Mouse (Mus musculus) forebrain, embryonic 13.5 days (tissue): ENCODE measurements around the gene Rc3h2. TPM values are rescaled to one million over a fixed set of nuclear protein-coding genes. Genes with fewer than 3 reads are reported as not detected.

Experiments used
- ATAC-seq: fragments of 200-750 bp; cut with Nextera tagmentation; 2 replicates; pipeline ENCODE4 v1.8.0; 2017
- H3K27ac ChIP-seq: fragments of 300-500 bp; sonication (generic); 2 replicates; pipeline ENCODE4 v1.5.1; 2015; ENCODE audit warnings: inconsistent platforms, mild to moderate bottlenecking, moderate library complexity
- H3K27me3 ChIP-seq: fragments of 300-500 bp; sonication (generic); 2 replicates; pipeline ENCODE4 v1.6.1; 2015; ENCODE audit warnings: mild to moderate bottlenecking, inconsistent platforms
- H3K36me3 ChIP-seq: fragments of 300-500 bp; sonication (generic); 2 replicates; pipeline ENCODE4 v1.6.1; 2015; ENCODE audit warnings: mild to moderate bottlenecking, inconsistent platforms; ENCODE audit not compliant: poor library complexity, severe bottlenecking
- H3K4me1 ChIP-seq: fragments of 300-500 bp; sonication (generic); 2 replicates; pipeline ENCODE4 v1.6.1; 2015; ENCODE audit warnings: inconsistent platforms
- H3K4me2 ChIP-seq: fragments of 300-500 bp; sonication (generic); 2 replicates; pipeline ENCODE4 v1.6.1; 2015; ENCODE audit warnings: inconsistent platforms, mild to moderate bottlenecking, moderate library complexity
- H3K4me3 ChIP-seq: fragments of 300-500 bp; sonication (generic); 2 replicates; pipeline ENCODE4 v1.5.1; 2015; ENCODE audit warnings: mild to moderate bottlenecking, inconsistent platforms
- H3K9ac ChIP-seq: fragments of 300-500 bp; sonication (generic); 2 replicates; pipeline ENCODE4 v1.6.1; 2015; ENCODE audit warnings: mild to moderate bottlenecking, inconsistent platforms
- H3K9me3 ChIP-seq: fragments of 300-500 bp; sonication (generic); replicated peaks from 2 replicates; pipeline ENCODE4 v1.6.1; 2016; ENCODE audit warnings: inconsistent platforms
- WGBS: fragments of 180-500 bp; shearing (Covaris S2); methylation state at CpG from one replicate; pipeline ENCODE4 v1.1.7; 2015; 5-methylcytosine and 5-hydroxymethylcytosine counted together
- polyA plus RNA-seq: library from polyadenylated mRNA; unstranded; fragments of >200 nt; fragmentation: Nextera tagmentation; extraction: Ambion mirVana; gene quantifications from 2 replicates; pipeline ENCODE4 v1.2.1, GENCODE M21; 2015

Gene Rc3h2
- polyA plus RNA-seq, result 25.5 and 25.6 TPM in 2 replicates

- peak within 1 kb of the TSS; percentile 75 for H3K4me2 ChIP-seq
- H3K27ac ChIP-seq, result peak within 1 kb of the TSS; percentile 98
- H3K36me3 ChIP-seq, result peaks cover 6% of the 10 kb centered on the region
- H3K27me3 ChIP-seq, result no peaks in the 10 kb centered on the region
- H3K9ac ChIP-seq, result peak within 1 kb of the TSS; percentile 99
- under 1% methylated on average over 67 of the region's 75 CpGs for whole genome bisulfite sequencing
- peaks cover 18% of the 10 kb centered on the region for H3K4me1 ChIP-seq
- no peaks in the 10 kb centered on the region for H3K9me3 ChIP-seq
- peak; percentile 98 for ATAC-seq
- H3K4me3 ChIP-seq, result peak within 1 kb of the TSS; percentile 98
These were observed at the start of gene Rc3h2 for GRCm38 (mm10) chr2:37422306-37423304. Gene Rc3h2 (minus strand): TSS chr2:37422903.

GRCm38 (mm10) chr2:37466266-37466665 lies 43.6 kb upstream of the Rc3h2 start:
- Histone ChIP-seq H3K27ac (no peak overlapping the region), H3K9ac (no peak overlapping the region), H3K27me3 (no peaks in the 10 kb centered on the region), H3K36me3 (peaks cover 13% of the 10 kb centered on the region), H3K4me3 (no peak overlapping the region), H3K9me3 (no peaks in the 10 kb centered on the region), H3K4me1 (no peaks in the 10 kb centered on the region), H3K4me2 (no peak overlapping the region)
- no peak for ATAC-seq
- 97% methylated on average over 4 of the region's 4 CpGs for WGBS

- H3K9me3 ChIP-seq, result no peaks in the 10 kb centered on the region
- H3K4me3 ChIP-seq, result no peak overlapping the region
- peaks cover 7% of the 10 kb centered on the region; the same call in 1 of the 2 replicates for H3K36me3 ChIP-seq
- no peak for ATAC-seq
- H3K27ac ChIP-seq, result no peak overlapping the region
- H3K4me1 ChIP-seq, result no peaks in the 10 kb centered on the region
- no peak overlapping the region for H3K4me2 ChIP-seq
- 96% methylated on average over 4 of the region's 4 CpGs for WGBS
- H3K27me3 ChIP-seq, result no peaks in the 10 kb centered on the region
- H3K9ac ChIP-seq, result no peak overlapping the region
These were observed 38.0 kb upstream of the Rc3h2 start for GRCm38 (mm10) chr2:37460707-37461106.

- Histone ChIP-seq H3K27me3 (no peaks in the 10 kb centered on the region), H3K9me3 (no peaks in the 10 kb centered on the region), H3K4me1 (peaks cover 19% of the 10 kb centered on the region), H3K4me2 (peak overlapping the region; percentile 68), H3K36me3 (no peaks in the 10 kb centered on the region), H3K4me3 (peak overlapping the region; percentile 96), H3K27ac (peak overlapping the region; percentile 85), H3K9ac (peak overlapping the region; percentile 93)
- 0% methylated on average over 17 of the region's 24 CpGs for WGBS
- ATAC-seq, result peak; percentile 89
These were observed 29.7 kb upstream of the Rc3h2 start for GRCm38 (mm10) chr2:37452376-37452760.

GRCm38 (mm10) chr2:37451667-37452375 lies 29.1 kb upstream of the Rc3h2 start:
- Histone ChIP-seq H3K27ac (peak overlapping the region; percentile 85), H3K27me3 (no peaks in the 10 kb centered on the region), H3K9ac (peak overlapping the region; percentile 93), H3K4me1 (peaks cover 19% of the 10 kb centered on the region), H3K9me3 (no peaks in the 10 kb centered on the region), H3K36me3 (no peaks in the 10 kb centered on the region), H3K4me2 (peak overlapping the region; percentile 68), H3K4me3 (peak overlapping the region; percentile 96)
- 9% methylated on average over 40 of the region's 44 CpGs for WGBS
- ATAC-seq, result peak; percentile 98

DNA sequence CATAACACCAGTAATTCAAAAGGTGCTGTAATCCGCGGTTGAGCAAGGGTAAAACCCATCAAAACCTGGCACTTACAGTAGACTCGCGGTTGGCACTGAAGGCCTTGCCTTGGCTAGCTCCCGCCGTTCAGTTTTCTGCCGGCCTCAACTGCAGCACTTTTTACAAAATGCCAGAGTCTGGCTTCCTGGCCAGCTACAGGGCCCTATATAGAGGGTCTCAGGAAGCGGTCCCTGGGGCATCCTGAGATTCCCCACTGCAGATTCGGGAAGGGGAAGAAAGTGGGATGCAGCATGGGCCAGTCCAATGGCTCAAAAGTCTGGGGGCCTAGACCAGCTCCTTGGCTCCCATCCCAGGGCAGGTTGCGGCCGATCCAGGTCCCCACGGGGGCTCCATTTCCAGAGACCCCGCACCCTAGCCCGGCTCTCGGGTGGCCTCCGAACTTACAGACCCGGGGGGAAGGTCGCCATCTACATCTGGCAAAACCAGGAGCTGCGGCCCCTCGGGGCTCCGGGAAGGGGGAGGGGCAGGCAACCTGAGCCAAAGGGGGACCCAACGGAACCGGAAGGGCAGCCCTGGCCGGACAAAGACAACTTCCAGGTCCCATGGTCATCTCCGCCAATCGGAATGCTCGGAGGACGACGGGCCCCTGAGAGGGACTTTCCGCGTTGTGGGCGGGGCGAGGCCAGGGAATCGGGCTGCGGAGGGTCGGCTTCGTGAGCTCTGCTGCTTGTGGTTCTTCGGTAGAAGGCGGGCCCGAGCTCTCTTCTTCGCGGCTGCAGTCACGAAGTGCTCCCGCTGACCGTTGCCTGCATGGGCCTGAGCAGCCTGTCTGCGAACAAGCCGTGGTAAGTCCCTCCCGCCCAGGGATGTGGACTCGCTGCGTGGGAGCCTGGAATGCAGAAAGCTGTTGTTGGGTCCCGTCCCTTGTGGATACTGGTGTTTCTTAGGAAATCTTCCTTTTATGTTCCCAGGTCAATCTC lies 20.2 kb upstream of the Rc3h2 start, which contains the start of the genes Zbtb26, Zbtb6 and Rabgap1:
Zbtb26 (minus strand) TSS at position 525 of the 981 bp plus-strand sequence.
Zbtb6 (minus strand) TSS at position 561 of the 981 bp plus-strand sequence.
Rabgap1 (plus strand) TSS at position 669 of the 981 bp plus-strand sequence.
- H3K4me3 ChIP-seq, result peak within 1 kb of the TSS; percentile 83
- peak within 1 kb of the TSS; percentile 84 for H3K27ac ChIP-seq
- H3K4me2 ChIP-seq, result peak within 1 kb of the TSS; percentile 87
- H3K4me1 ChIP-seq, result peaks cover 23% of the 10 kb centered on the region
- ATAC-seq, result peak; percentile 99
- under 1% methylated on average over 51 of the region's 51 CpGs for WGBS
- no peaks in the 10 kb centered on the region for H3K9me3 ChIP-seq
- no peaks in the 10 kb centered on the region for H3K27me3 ChIP-seq
- no peaks in the 10 kb centered on the region for H3K36me3 ChIP-seq
- H3K9ac ChIP-seq, result peak within 1 kb of the TSS; percentile 96

- Histone ChIP-seq H3K9me3 (no peaks in the 10 kb centered on the region), H3K9ac (peak overlapping the region; percentile 87), H3K27ac (peak overlapping the region; percentile 98), H3K4me1 (peaks cover 14% of the 10 kb centered on the region), H3K27me3 (no peaks in the 10 kb centered on the region), H3K36me3 (peaks cover 28% of the 10 kb centered on the region), H3K4me3 (peak overlapping the region; percentile 90), H3K4me2 (peak overlapping the region; percentile 74)
- peak; percentile 52 for ATAC-seq
- 25% methylated on average over 7 of the region's 7 CpGs for WGBS
These were observed 8.9 kb upstream of the Rc3h2 start for GRCm38 (mm10) chr2:37431609-37432008.

DNA sequence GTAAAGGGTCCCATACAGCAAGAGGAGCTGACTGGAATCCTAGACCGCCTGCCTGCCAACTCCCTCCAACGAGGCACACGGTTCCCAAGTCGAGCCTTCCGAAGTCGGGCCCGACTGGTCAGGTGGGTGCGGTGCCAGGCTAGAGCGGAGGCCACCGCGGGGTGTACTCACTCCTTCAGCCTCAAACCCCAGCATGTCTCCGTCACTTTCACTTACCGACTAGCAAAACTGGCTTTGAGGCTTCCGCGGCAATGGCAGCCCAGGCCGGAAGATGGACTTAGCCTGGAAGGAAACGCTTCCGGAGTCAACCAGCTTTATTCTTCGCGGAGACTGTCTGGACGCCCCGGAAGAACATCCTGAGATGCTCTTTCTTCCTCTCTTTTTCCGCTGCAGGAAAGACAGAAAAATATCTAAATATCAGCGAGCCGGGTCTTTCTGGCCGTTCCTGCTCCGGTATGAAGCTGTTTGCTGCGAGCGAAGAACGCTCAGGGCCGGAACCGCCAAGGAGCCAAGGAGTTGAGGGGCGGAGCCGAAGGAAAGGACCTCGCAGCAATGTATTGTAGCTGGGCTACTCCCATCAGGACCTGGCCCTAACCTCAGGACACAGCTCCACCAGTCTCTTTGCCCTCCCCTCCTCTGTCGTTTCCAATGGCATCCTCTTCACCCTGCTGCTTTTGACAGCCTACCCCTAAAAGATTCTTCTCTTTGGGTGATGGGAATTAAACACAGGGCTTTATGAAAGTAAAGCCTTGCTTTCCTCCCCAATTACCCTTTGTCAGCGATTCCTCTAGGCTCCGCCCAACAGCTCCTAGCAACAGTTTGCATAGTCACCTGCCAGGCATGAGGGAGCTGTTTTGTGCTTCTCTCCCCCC lies 8.1 kb upstream of the Rc3h2 start:
- ATAC-seq, result peak; percentile 96
- H3K9me3 ChIP-seq, result no peaks in the 10 kb centered on the region
- H3K36me3 ChIP-seq, result peaks cover 20% of the 10 kb centered on the region
- peaks cover 14% of the 10 kb centered on the region for H3K4me1 ChIP-seq
- H3K9ac ChIP-seq, result peak overlapping the region; percentile 87
- H3K4me2 ChIP-seq, result peak overlapping the region; percentile 74
- under 1% methylated on average over 38 of the region's 38 CpGs for WGBS
- peak overlapping the region; percentile 98 for H3K27ac ChIP-seq
- peak overlapping the region; percentile 90 for H3K4me3 ChIP-seq
- H3K27me3 ChIP-seq, result no peaks in the 10 kb centered on the region

DNA sequence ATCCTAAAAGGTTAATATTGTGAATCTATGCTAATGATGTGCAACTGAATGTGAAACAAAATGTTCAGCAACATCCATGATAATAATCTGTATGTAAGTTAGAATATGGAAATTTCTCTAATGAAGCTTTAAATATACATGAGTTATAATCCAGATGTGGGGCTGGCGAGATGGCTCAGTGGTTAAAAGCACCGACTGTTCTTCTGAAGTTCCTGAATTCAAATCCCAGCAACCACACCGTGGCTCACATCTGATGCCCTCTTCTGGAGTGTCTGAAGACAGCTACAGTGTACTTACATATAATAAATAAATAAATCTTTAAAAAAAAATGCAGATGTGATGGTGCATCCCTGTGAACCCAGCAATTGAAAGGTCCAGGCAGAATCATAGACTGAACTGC lies 968 bp upstream of the Rc3h2 start:
- Histone ChIP-seq H3K4me1 (peaks cover 18% of the 10 kb centered on the region), H3K27me3 (no peaks in the 10 kb centered on the region), H3K4me2 (no peak overlapping the region), H3K4me3 (no peak overlapping the region), H3K9ac (no peak overlapping the region), H3K9me3 (no peaks in the 10 kb centered on the region), H3K36me3 (peaks cover 12% of the 10 kb centered on the region), H3K27ac (no peak overlapping the region)
- ATAC-seq, result no peak
- WGBS, result 57% methylated on average over 3 of the region's 3 CpGs

DNA sequence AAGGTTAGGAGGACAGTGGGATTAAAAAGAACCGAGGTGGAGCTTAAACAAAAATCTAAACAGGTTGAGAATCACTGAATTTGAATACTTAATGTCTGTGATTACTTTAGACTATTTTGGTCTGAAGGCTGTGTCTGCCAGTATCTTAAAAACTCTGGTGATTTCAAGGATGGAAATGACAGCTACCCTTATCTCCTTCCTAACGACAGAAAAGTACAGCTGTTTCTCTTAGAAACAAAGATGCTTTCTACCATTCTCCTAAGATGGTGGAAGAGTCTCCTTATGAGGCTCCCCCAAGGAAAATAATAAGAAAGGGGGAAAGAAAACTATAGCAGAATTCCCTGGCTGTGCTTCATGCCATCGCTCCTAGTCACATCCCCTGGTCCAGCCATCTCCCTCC lies 800 bp downstream of the Rc3h2 start:
- Histone ChIP-seq H3K4me1 (peaks cover 18% of the 10 kb centered on the region), H3K27me3 (no peaks in the 10 kb centered on the region), H3K4me3 (peak overlapping the region; percentile 98), H3K36me3 (peaks cover 4% of the 10 kb centered on the region; the same call in 1 of the 2 replicates), H3K9me3 (no peaks in the 10 kb centered on the region), H3K4me2 (peak overlapping the region; percentile 75), H3K27ac (peak overlapping the region; percentile 98), H3K9ac (peak overlapping the region; percentile 99)
- 3% methylated on average over 3 of the region's 3 CpGs for WGBS
- no peak for ATAC-seq
